Comparison of ENCODE assay signal across 10 mouse cellular contexts in genomic region chr2:181415945-181416344, GRCm38 (mm10). TPM values are rescaled to one million over a fixed set of nuclear protein-coding genes. Genes with fewer than 3 reads are reported as not detected.
DNase-seq lines count a peak whose midpoint lies in the region; ATAC-seq and TF ChIP-seq lines count a peak whose summit lies in the region.
"Had no signal": no experiment of that assay in that cellular context is flagged by ENCODE, and none has a peak within 500 bp of the region (broad histone marks: within the 10 kb centered on the region; RNA-seq: fewer than 3 reads in every experiment).

No protein-coding gene starts in this region.

- H3K4me2 ChIP-seq in hindbrain, postnatal 0 days (ENCODE audit: low read depth, low read length), result no peak overlapping the region
- H3K4me2 ChIP-seq in hindbrain, embryonic 13.5 days, result no peak overlapping the region
- H3K4me2 ChIP-seq in neural tube, embryonic 15.5 days, result no peak overlapping the region
- H3K4me2 ChIP-seq: lung, embryonic 14.5 days; neural tube, embryonic 13.5 days had no signal

- H3K36me3 ChIP-seq in hindbrain, postnatal 0 days (ENCODE audit: insufficient read depth, low read length), result no peaks in the 10 kb centered on the region
- peaks cover 4% of the 10 kb centered on the region; the same call in 1 of the 2 replicates for H3K36me3 ChIP-seq in hindbrain, embryonic 13.5 days
- no peaks in the 10 kb centered on the region for H3K36me3 ChIP-seq in neural tube, embryonic 15.5 days
- H3K36me3 ChIP-seq: neural tube, embryonic 13.5 days had no signal

- no peaks in the 10 kb centered on the region for H3K27me3 ChIP-seq in hindbrain, postnatal 0 days (ENCODE audit: insufficient read depth, low read length)
- no peaks in the 10 kb centered on the region for H3K27me3 ChIP-seq in hindbrain, embryonic 13.5 days
- no peaks in the 10 kb centered on the region for H3K27me3 ChIP-seq in neural tube, embryonic 15.5 days (replicated peaks)
- H3K27me3 ChIP-seq: neural tube, embryonic 13.5 days had no signal

- TF ChIP-seq CTCF in hindbrain, postnatal 0 days (IDR thresholded peaks at IDR 0.05; ENCODE audit: low read depth), result no peak

- 39% methylated on average over 3 of the region's 3 CpGs for WGBS in hindbrain, postnatal 0 days
- 69% methylated on average over 3 of the region's 3 CpGs for WGBS in hindbrain, embryonic 13.5 days
- WGBS in neural tube, embryonic 15.5 days, result 65% methylated on average over 3 of the region's 3 CpGs

- DNase-seq in hindbrain, postnatal 0 days (ENCODE audit: low spot score), result peak; percentile 37
- peak; percentile 51 for DNase-seq in NIH3T3 (ENCODE audit: low read depth)
- peak; percentile 72 to 79 for DNase-seq in cerebellum, postnatal 14 days
- DNase-seq in kidney, postnatal 10 days, result peak; percentile 80
- DNase-seq in layer of hippocampus, postnatal 25 days (ENCODE audit: extremely low spot score in 1 of 2, low spot score in 1 of 2), result no peak
- no peak for DNase-seq in spleen, postnatal 14 days (ENCODE audit: low spot score in 2 of 2)
- DNase-seq: lung, embryonic 14.5 days had no signal

- H3K4me3 ChIP-seq in hindbrain, postnatal 0 days (ENCODE audit: low read length), result no peak overlapping the region
- H3K4me3 ChIP-seq in hindbrain, embryonic 13.5 days, result no peak overlapping the region
- no peak overlapping the region for H3K4me3 ChIP-seq in neural tube, embryonic 15.5 days (replicated peaks)
- H3K4me3 ChIP-seq: neural tube, embryonic 13.5 days had no signal

- H3K9me3 ChIP-seq in hindbrain, postnatal 0 days (ENCODE audit: low read length), result no peaks in the 10 kb centered on the region
- no peaks in the 10 kb centered on the region for H3K9me3 ChIP-seq in hindbrain, embryonic 13.5 days
- H3K9me3 ChIP-seq in neural tube, embryonic 15.5 days (replicated peaks), result no peaks in the 10 kb centered on the region
- H3K9me3 ChIP-seq: neural tube, embryonic 13.5 days had no signal

- 0 out of 2 replicates have a peak, but pooled peaks cover 2% of the 10 kb centered on the region for H3K4me1 ChIP-seq in hindbrain, postnatal 0 days (ENCODE audit: insufficient read depth, low read length)
- peaks cover 11% of the 10 kb centered on the region for H3K4me1 ChIP-seq in hindbrain, embryonic 13.5 days (replicated peaks)
- H3K4me1 ChIP-seq in neural tube, embryonic 15.5 days, result peaks cover 7% of the 10 kb centered on the region; the same call in 1 of the 2 replicates
- H3K4me1 ChIP-seq: neural tube, embryonic 13.5 days had no signal

- 0 out of 2 replicates have a peak, but pooled peaks have one; percentile 29 for ATAC-seq in hindbrain, postnatal 0 days
- no peak for ATAC-seq in hindbrain, embryonic 13.5 days (ENCODE audit: low FRiP score)
- ATAC-seq in neural tube, embryonic 15.5 days (ENCODE audit: low FRiP score), result no peak

- no peak overlapping the region for H3K9ac ChIP-seq in hindbrain, postnatal 0 days (replicated peaks; ENCODE audit: low read length)
- H3K9ac ChIP-seq in hindbrain, embryonic 13.5 days, result no peak overlapping the region
- H3K9ac ChIP-seq in neural tube, embryonic 15.5 days (replicated peaks), result no peak overlapping the region
- H3K9ac ChIP-seq: lung, embryonic 14.5 days; neural tube, embryonic 13.5 days had no signal

- H3K27ac ChIP-seq in hindbrain, postnatal 0 days, result no peak overlapping the region
- no peak overlapping the region for H3K27ac ChIP-seq in hindbrain, embryonic 13.5 days
- no peak overlapping the region for H3K27ac ChIP-seq in neural tube, embryonic 15.5 days (replicated peaks)
- H3K27ac ChIP-seq: neural tube, embryonic 13.5 days had no signal

RNA-seq across cellular contexts. Expression of gene Lime1, which starts 36.1 kb away (rescaled TPM):
- 49.0 and 62.1 TPM in 2 replicates for total RNA-seq in hindbrain, postnatal 0 days (2014; rRNA removed)
- 24.1 and 26.2 TPM in 2 replicates for polyA plus RNA-seq in hindbrain, postnatal 0 days (2015; fragmentation: Nextera tagmentation; extraction: Ambion mirVana)
- 43.7 and 45.0 TPM in 2 replicates for polyA plus RNA-seq in hindbrain, embryonic 13.5 days (2015; fragmentation: Nextera tagmentation; extraction: Ambion mirVana)
- total RNA-seq in layer of hippocampus, postnatal 25 days (2021), result 10 to 100 TPM; 36.1 to 42.0 TPM
- 44.8 and 52.5 TPM in 2 replicates for polyA plus RNA-seq in neural tube, embryonic 15.5 days (2015; fragmentation: Nextera tagmentation; extraction: Ambion mirVana)

RNA-seq across cellular contexts. Expression of gene Zbtb46, which starts 43.3 kb away (rescaled TPM):
- total RNA-seq in hindbrain, postnatal 0 days (2014; rRNA removed), result 29.0 and 33.0 TPM in 2 replicates
- polyA plus RNA-seq in hindbrain, postnatal 0 days (2015; fragmentation: Nextera tagmentation; extraction: Ambion mirVana), result 17.0 and 19.2 TPM in 2 replicates
- polyA plus RNA-seq in hindbrain, embryonic 13.5 days (2015; fragmentation: Nextera tagmentation; extraction: Ambion mirVana), result 22.4 and 23.5 TPM in 2 replicates
- total RNA-seq in layer of hippocampus, postnatal 25 days (2021), result 1 to 10 TPM; 6.7 to 7.3 TPM
- 18.5 and 19.7 TPM in 2 replicates for polyA plus RNA-seq in neural tube, embryonic 15.5 days (2015; fragmentation: Nextera tagmentation; extraction: Ambion mirVana)

RNA-seq across cellular contexts. Expression of gene Arfrp1, which starts 50.7 kb away (rescaled TPM):
- total RNA-seq in hindbrain, postnatal 0 days (2014; rRNA removed), result 13.0 and 14.7 TPM in 2 replicates
- 70.7 TPM in 2 replicates for polyA plus RNA-seq in hindbrain, postnatal 0 days (2015; fragmentation: Nextera tagmentation; extraction: Ambion mirVana)
- 87.8 and 88.4 TPM in 2 replicates for polyA plus RNA-seq in hindbrain, embryonic 13.5 days (2015; fragmentation: Nextera tagmentation; extraction: Ambion mirVana)
- 10 to 100 TPM; 41.0 to 47.0 TPM for total RNA-seq in layer of hippocampus, postnatal 25 days (2021)
- polyA plus RNA-seq in neural tube, embryonic 15.5 days (2015; fragmentation: Nextera tagmentation; extraction: Ambion mirVana), result 83.5 and 83.7 TPM in 2 replicates

RNA-seq across cellular contexts. Expression of gene Zgpat, which starts 51.2 kb away (rescaled TPM):
- total RNA-seq in hindbrain, postnatal 0 days (2014; rRNA removed), result 66.3 and 85.3 TPM in 2 replicates
- 37.5 and 40.6 TPM in 2 replicates for polyA plus RNA-seq in hindbrain, postnatal 0 days (2015; fragmentation: Nextera tagmentation; extraction: Ambion mirVana)
- 69.2 and 69.8 TPM in 2 replicates for polyA plus RNA-seq in hindbrain, embryonic 13.5 days (2015; fragmentation: Nextera tagmentation; extraction: Ambion mirVana)
- 10 to 100 TPM; 64.9 to 73.6 TPM for total RNA-seq in layer of hippocampus, postnatal 25 days (2021)
- polyA plus RNA-seq in neural tube, embryonic 15.5 days (2015; fragmentation: Nextera tagmentation; extraction: Ambion mirVana), result 71.1 and 81.9 TPM in 2 replicates

Comparison
In these comparisons a context has a peak if more than half of its experiments do, and no peak if none do; other contexts are left out.
1. DNase-seq: peak in hindbrain, postnatal 0 days (single experiment), NIH3T3 (single experiment), cerebellum, postnatal 14 days (2 of 2) and kidney, postnatal 10 days (single experiment); none in layer of hippocampus, postnatal 25 days (0 of 2) and spleen, postnatal 14 days (0 of 2).